Mouse (Mus musculus): ENCODE results near the gene Mtfr1l. TPM values are rescaled to one million over a fixed set of nuclear protein-coding genes. Genes with fewer than 3 reads are reported as not detected.

Mtfr1l gene
- total and polyA plus RNA-seq, 2 experiments from 2014 or later: 159 to 207 TPM

DNA sequence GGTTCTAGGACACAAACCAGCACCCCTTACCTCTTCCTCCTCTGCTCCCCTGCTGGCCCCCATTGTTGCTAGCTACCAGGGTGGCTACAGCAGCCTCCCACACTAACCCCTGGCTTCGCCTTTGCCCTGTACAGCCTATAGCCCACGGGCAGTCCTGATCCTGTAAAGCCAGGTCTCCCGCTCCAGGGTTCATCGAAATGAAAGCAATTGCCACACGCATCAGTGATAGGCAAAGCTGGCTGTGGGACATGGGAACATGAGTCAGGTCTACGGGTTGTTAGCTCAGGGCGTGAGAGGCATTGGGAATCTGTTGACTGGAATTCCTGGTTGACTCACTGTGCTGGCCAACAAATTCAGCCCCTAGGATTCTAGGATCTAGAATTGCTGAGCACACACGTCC is 52.7 kb downstream of the Mtfr1l start:
- Histone ChIP-seq H3K4me3 (ENCODE audit: low read depth, low read length) (no peak overlapping the region), H3K4me2 (ENCODE audit: low read depth, low read length) (no peak overlapping the region), H3K27me3 (ENCODE audit: control insufficient read depth, insufficient read depth, low read length) (no peaks in the 10 kb centered on the region), H3K36me3 (replicated peaks; ENCODE audit: control insufficient read depth, insufficient read depth, low read length) (no peaks in the 10 kb centered on the region), H3K9ac (replicated peaks; ENCODE audit: low read depth, low read length) (no peak overlapping the region), H3K4me1 (ENCODE audit: control insufficient read depth, insufficient read depth) (no peaks in the 10 kb centered on the region), H3K9me3 (replicated peaks; ENCODE audit: control insufficient read depth, low read length) (no peaks in the 10 kb centered on the region), H3K27ac (ENCODE audit: low read depth) (no peak overlapping the region)
- 67% methylated on average over 8 of the region's 8 CpGs for WGBS
- DNase-seq (ENCODE audit: low spot score) (no peak), ATAC-seq (ENCODE audit: insufficient read depth, low read depth) (no peak)
- no peak for TF ChIP-seq CTCF (IDR thresholded peaks at IDR 0.05; ENCODE audit: low read depth)
- TF ChIP-seq EP300 (IDR thresholded peaks at IDR 0.05; ENCODE audit: low read depth): no peak

- Histone ChIP-seq H3K4me3 (ENCODE audit: low read depth, low read length) (no peak overlapping the region), H3K4me1 (ENCODE audit: control insufficient read depth, insufficient read depth) (no peaks in the 10 kb centered on the region), H3K27me3 (ENCODE audit: control insufficient read depth, insufficient read depth, low read length) (no peaks in the 10 kb centered on the region), H3K9me3 (replicated peaks; ENCODE audit: control insufficient read depth, low read length) (no peaks in the 10 kb centered on the region), H3K36me3 (replicated peaks; ENCODE audit: control insufficient read depth, insufficient read depth, low read length) (no peaks in the 10 kb centered on the region), H3K27ac (ENCODE audit: low read depth) (no peak overlapping the region), H3K9ac (replicated peaks; ENCODE audit: low read depth, low read length) (no peak overlapping the region), H3K4me2 (ENCODE audit: low read depth, low read length) (no peak overlapping the region)
- ATAC-seq (ENCODE audit: insufficient read depth, low read depth) (no peak), DNase-seq (ENCODE audit: low spot score) (no peak)
- TF ChIP-seq CTCF (IDR thresholded peaks at IDR 0.05; ENCODE audit: low read depth): no peak
- no peak for TF ChIP-seq EP300 (IDR thresholded peaks at IDR 0.05; ENCODE audit: low read depth)
- WGBS: 49% methylated on average over 6 of the region's 6 CpGs
These were observed 53.9 kb downstream of the Mtfr1l start for GRCm38 (mm10) chr4:134481270-134481669.

DNA sequence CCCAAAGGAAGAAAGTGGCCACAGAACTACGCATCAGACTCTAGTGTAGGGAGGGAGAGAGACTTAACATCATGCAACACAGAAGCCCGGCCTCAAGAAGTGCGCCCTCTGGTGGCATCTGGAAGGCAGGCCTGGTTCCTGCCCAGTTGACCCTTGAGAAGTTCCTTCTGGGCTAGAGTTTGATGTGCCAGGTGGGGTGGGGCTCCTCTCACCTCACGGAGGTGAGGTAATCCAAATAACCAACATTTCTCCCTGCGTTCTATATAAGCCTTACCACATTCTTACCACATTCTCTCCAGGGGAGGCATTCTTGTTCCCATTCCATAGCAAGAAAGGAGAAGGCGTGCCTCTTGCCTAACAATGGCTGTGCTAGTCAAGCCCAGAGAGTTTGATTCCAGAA is 54.3 kb downstream of the Mtfr1l start:
- Histone ChIP-seq H3K4me1 (ENCODE audit: control insufficient read depth, insufficient read depth) (no peaks in the 10 kb centered on the region), H3K4me3 (ENCODE audit: low read depth, low read length) (no peak overlapping the region), H3K27ac (ENCODE audit: low read depth) (no peak overlapping the region), H3K9me3 (replicated peaks; ENCODE audit: control insufficient read depth, low read length) (no peaks in the 10 kb centered on the region), H3K27me3 (ENCODE audit: control insufficient read depth, insufficient read depth, low read length) (no peaks in the 10 kb centered on the region), H3K4me2 (ENCODE audit: low read depth, low read length) (no peak overlapping the region), H3K9ac (replicated peaks; ENCODE audit: low read depth, low read length) (no peak overlapping the region), H3K36me3 (replicated peaks; ENCODE audit: control insufficient read depth, insufficient read depth, low read length) (peaks cover 2% of the 10 kb centered on the region; the same call in 1 of the 2 replicates)
- TF ChIP-seq EP300 (IDR thresholded peaks at IDR 0.05; ENCODE audit: low read depth) (no peak), CTCF (IDR thresholded peaks at IDR 0.05; ENCODE audit: low read depth) (peak; percentile 83)
- DNase-seq (ENCODE audit: low spot score) (peak; percentile 72), ATAC-seq (ENCODE audit: insufficient read depth, low read depth) (0 out of 2 replicates have a peak, but pooled peaks have one; percentile 24)
- 25% methylated on average over 6 of the region's 6 CpGs for WGBS

DNA sequence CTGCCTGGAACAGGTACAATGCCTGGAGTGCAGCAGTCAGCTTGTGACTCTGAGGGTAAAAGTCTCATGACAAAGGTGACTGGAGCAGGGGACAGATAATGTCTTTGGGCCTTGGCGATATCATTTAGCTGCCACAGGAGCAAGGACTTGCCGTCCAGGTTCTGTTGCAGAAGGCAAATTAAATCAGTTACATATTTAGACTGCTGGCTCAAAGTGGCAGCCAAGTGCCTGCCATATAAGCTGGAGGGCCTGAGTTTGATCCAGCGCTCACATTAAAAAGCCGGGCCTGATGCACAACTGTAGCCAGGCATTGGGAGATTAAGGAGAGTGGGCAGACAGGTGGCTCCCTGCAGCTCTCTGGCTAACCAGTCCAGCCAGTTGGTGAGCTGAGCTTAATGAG is 55.3 kb downstream of the Mtfr1l start:
- no peaks in the 10 kb centered on the region for H3K27me3 ChIP-seq (ENCODE audit: control insufficient read depth, insufficient read depth, low read length)
- WGBS: 57% methylated on average over 4 of the region's 4 CpGs
- no peak overlapping the region for H3K9ac ChIP-seq (replicated peaks; ENCODE audit: low read depth, low read length)
- H3K4me3 ChIP-seq (ENCODE audit: low read depth, low read length): no peak overlapping the region
- no peak overlapping the region for H3K4me2 ChIP-seq (ENCODE audit: low read depth, low read length)
- H3K4me1 ChIP-seq (ENCODE audit: control insufficient read depth, insufficient read depth): no peaks in the 10 kb centered on the region
- no peak for TF ChIP-seq EP300 (IDR thresholded peaks at IDR 0.05; ENCODE audit: low read depth)
- no peak for TF ChIP-seq CTCF (IDR thresholded peaks at IDR 0.05; ENCODE audit: low read depth)
- H3K27ac ChIP-seq (ENCODE audit: low read depth): no peak overlapping the region
- peaks cover 11% of the 10 kb centered on the region for H3K36me3 ChIP-seq (replicated peaks; ENCODE audit: control insufficient read depth, insufficient read depth, low read length)
- ATAC-seq (ENCODE audit: insufficient read depth, low read depth) (no peak), DNase-seq (ENCODE audit: low spot score) (no peak)
- no peaks in the 10 kb centered on the region for H3K9me3 ChIP-seq (replicated peaks; ENCODE audit: control insufficient read depth, low read length)

GRCm38 (mm10) chr4:134478031-134478430 is 57.2 kb downstream of the Mtfr1l start:
- H3K27ac ChIP-seq (ENCODE audit: low read depth): no peak overlapping the region
- no peaks in the 10 kb centered on the region for H3K9me3 ChIP-seq (replicated peaks; ENCODE audit: control insufficient read depth, low read length)
- no peaks in the 10 kb centered on the region for H3K4me1 ChIP-seq (ENCODE audit: control insufficient read depth, insufficient read depth)
- H3K27me3 ChIP-seq (ENCODE audit: control insufficient read depth, insufficient read depth, low read length): no peaks in the 10 kb centered on the region
- DNase-seq (ENCODE audit: low spot score) (peak; percentile 81), ATAC-seq (ENCODE audit: insufficient read depth, low read depth) (peak; percentile 80)
- H3K9ac ChIP-seq (replicated peaks; ENCODE audit: low read depth, low read length): no peak overlapping the region
- peaks cover 26% of the 10 kb centered on the region for H3K36me3 ChIP-seq (replicated peaks; ENCODE audit: control insufficient read depth, insufficient read depth, low read length)
- TF ChIP-seq CTCF (IDR thresholded peaks at IDR 0.05; ENCODE audit: low read depth) (peak; percentile 100), EP300 (IDR thresholded peaks at IDR 0.05; ENCODE audit: low read depth) (no peak)
- WGBS: 3% methylated on average over 9 of the region's 9 CpGs
- H3K4me3 ChIP-seq (ENCODE audit: low read depth, low read length): no peak overlapping the region
- no peak overlapping the region for H3K4me2 ChIP-seq (ENCODE audit: low read depth, low read length)

DNA sequence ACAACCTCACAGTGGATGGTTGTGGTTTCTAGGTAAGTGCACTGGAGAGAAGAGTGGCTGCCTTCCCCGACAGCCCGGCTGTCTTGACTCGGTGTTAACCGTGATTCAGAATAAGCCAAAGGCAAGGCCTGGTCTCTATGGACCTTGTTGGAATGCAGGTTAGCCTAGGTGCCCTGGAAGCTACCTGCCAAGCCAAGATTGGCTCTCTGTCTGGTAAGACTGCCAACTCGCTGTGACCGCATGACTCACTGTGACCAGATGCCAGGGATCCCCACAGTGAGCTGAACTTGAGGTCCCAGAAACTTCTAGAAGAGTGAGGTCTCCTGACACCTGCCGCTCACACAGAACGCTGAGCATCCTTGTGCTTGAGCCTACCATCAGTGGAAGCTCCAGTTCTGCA is 58.3 kb downstream of the Mtfr1l start:
- Histone ChIP-seq H3K4me1 (ENCODE audit: control insufficient read depth, insufficient read depth) (no peaks in the 10 kb centered on the region), H3K9me3 (replicated peaks; ENCODE audit: control insufficient read depth, low read length) (no peaks in the 10 kb centered on the region), H3K36me3 (replicated peaks; ENCODE audit: control insufficient read depth, insufficient read depth, low read length) (peaks cover 37% of the 10 kb centered on the region), H3K4me2 (ENCODE audit: low read depth, low read length) (no peak overlapping the region), H3K27me3 (ENCODE audit: control insufficient read depth, insufficient read depth, low read length) (no peaks in the 10 kb centered on the region), H3K9ac (replicated peaks; ENCODE audit: low read depth, low read length) (no peak overlapping the region), H3K27ac (ENCODE audit: low read depth) (no peak overlapping the region), H3K4me3 (ENCODE audit: low read depth, low read length) (no peak overlapping the region)
- ATAC-seq (ENCODE audit: insufficient read depth, low read depth): no peak
- DNase-seq (ENCODE audit: low spot score): no peak
- TF ChIP-seq CTCF (IDR thresholded peaks at IDR 0.05; ENCODE audit: low read depth) (no peak), EP300 (IDR thresholded peaks at IDR 0.05; ENCODE audit: low read depth) (no peak)
- 88% methylated on average over 8 of the region's 8 CpGs for WGBS

Small RNAs within 50 kb of the gene (microRNA-seq; reads per million reads assigned to microRNA genes)
- gene Mir6403: not detected

Other genes with a start within 250 kb of the Mtfr1l start
- gene Pdik1l, start 247.5 kb downstream of the Mtfr1l start, total RNA-seq (2014; rRNA removed; ENCODE audit: low replicate concordance): 6.6 and 31.0 TPM in 2 replicates
- gene Pdik1l, start 247.5 kb downstream of the Mtfr1l start, polyA plus RNA-seq (2015; fragmentation: Nextera tagmentation; extraction: Ambion mirVana): 7.7 and 9.4 TPM in 2 replicates
- gene Trim63, start 220.3 kb downstream of the Mtfr1l start, total RNA-seq (2014; rRNA removed; ENCODE audit: low replicate concordance): 168 and 170 TPM in 2 replicates
- 248 and 281 TPM in 2 replicates for gene Trim63, start 220.3 kb downstream of the Mtfr1l start, polyA plus RNA-seq (2015; fragmentation: Nextera tagmentation; extraction: Ambion mirVana)
- 0.38 TPM in 1 of 2 replicates, not detected in the other for gene Slc30a2, start 192.2 kb downstream of the Mtfr1l start, total RNA-seq (2014; rRNA removed; ENCODE audit: low replicate concordance)
- 0.16 and 0.33 TPM in 2 replicates for gene Slc30a2, start 192.2 kb downstream of the Mtfr1l start, polyA plus RNA-seq (2015; fragmentation: Nextera tagmentation; extraction: Ambion mirVana)
- gene Extl1, start 151.5 kb downstream of the Mtfr1l start, total RNA-seq (2014; rRNA removed; ENCODE audit: low replicate concordance): 3.1 and 11.5 TPM in 2 replicates
- gene Extl1, start 151.5 kb downstream of the Mtfr1l start, polyA plus RNA-seq (2015; fragmentation: Nextera tagmentation; extraction: Ambion mirVana): 2.9 and 3.4 TPM in 2 replicates
- 16.3 and 17.2 TPM in 2 replicates for gene Pafah2, start 139.1 kb downstream of the Mtfr1l start, total RNA-seq (2014; rRNA removed; ENCODE audit: low replicate concordance)
- 7.2 and 7.8 TPM in 2 replicates for gene Pafah2, start 139.1 kb downstream of the Mtfr1l start, polyA plus RNA-seq (2015; fragmentation: Nextera tagmentation; extraction: Ambion mirVana)
- 149 and 227 TPM in 2 replicates for gene Stmn1, start 67.1 kb downstream of the Mtfr1l start, total RNA-seq (2014; rRNA removed; ENCODE audit: low replicate concordance)
- gene Stmn1, start 67.1 kb downstream of the Mtfr1l start, polyA plus RNA-seq (2015; fragmentation: Nextera tagmentation; extraction: Ambion mirVana): 372 and 387 TPM in 2 replicates
- 13.1 and 25.4 TPM in 2 replicates for gene Paqr7, start 38.7 kb downstream of the Mtfr1l start, total RNA-seq (2014; rRNA removed; ENCODE audit: low replicate concordance)
- 15.4 and 18.7 TPM in 2 replicates for gene Paqr7, start 38.7 kb downstream of the Mtfr1l start, polyA plus RNA-seq (2015; fragmentation: Nextera tagmentation; extraction: Ambion mirVana)
- 2.7 and 3.1 TPM in 2 replicates for gene Aunip, start 24.4 kb downstream of the Mtfr1l start, total RNA-seq (2014; rRNA removed; ENCODE audit: low replicate concordance)
- gene Aunip, start 24.4 kb downstream of the Mtfr1l start, polyA plus RNA-seq (2015; fragmentation: Nextera tagmentation; extraction: Ambion mirVana): 1.8 and 2.5 TPM in 2 replicates
- 18.2 and 30.5 TPM in 2 replicates for gene Selenon, start 16.8 kb upstream of the Mtfr1l start, total RNA-seq (2014; rRNA removed; ENCODE audit: low replicate concordance)
- gene Selenon, start 16.8 kb upstream of the Mtfr1l start, polyA plus RNA-seq (2015; fragmentation: Nextera tagmentation; extraction: Ambion mirVana): 6.8 and 7.2 TPM in 2 replicates
- 14.8 and 21.2 TPM in 2 replicates for gene Man1c1, start 168.9 kb upstream of the Mtfr1l start, total RNA-seq (2014; rRNA removed; ENCODE audit: low replicate concordance)
- gene Man1c1, start 168.9 kb upstream of the Mtfr1l start, polyA plus RNA-seq (2015; fragmentation: Nextera tagmentation; extraction: Ambion mirVana): 3.8 TPM in 2 replicates
- gene Ldlrap1, start 232.6 kb upstream of the Mtfr1l start, total RNA-seq (2014; rRNA removed; ENCODE audit: low replicate concordance): 9.4 and 31.8 TPM in 2 replicates
- gene Ldlrap1, start 232.6 kb upstream of the Mtfr1l start, polyA plus RNA-seq (2015; fragmentation: Nextera tagmentation; extraction: Ambion mirVana): 11.6 and 12.3 TPM in 2 replicates

Measured in heart, postnatal 0 days (tissue).